Mouse (Mus musculus) lung, embryonic 14.5 days (tissue): ENCODE data around the gene Pck2. TPM values are rescaled to one million over a fixed set of nuclear protein-coding genes. Genes with fewer than 3 reads are reported as not detected.

Source experiments
- ATAC-seq: fragments of 200-750 bp; cut with Nextera tagmentation; 2 replicates; pipeline ENCODE4 v1.8.0; 2017; ENCODE audit warnings: mild to moderate bottlenecking, moderate TSS enrichment, moderate library complexity; ENCODE audit not compliant: insufficient read depth
- DNase-seq: peaks from one replicate; pipeline ENCODE4 v3.0.0-alpha.2; 2015
- H3K27ac ChIP-seq: fragments of 300-500 bp; sonication (generic); 2 replicates; pipeline ENCODE4 v1.5.1; 2014; ENCODE audit warnings: low read depth, mild to moderate bottlenecking, moderate library complexity
- H3K27me3 ChIP-seq: fragments of 300-500 bp; sonication (generic); 2 replicates; pipeline ENCODE4 v1.6.1; 2014; ENCODE audit warnings: low read length, control low read depth; ENCODE audit not compliant: insufficient read depth
- H3K36me3 ChIP-seq: fragments of 300-500 bp; sonication (generic); 2 replicates; pipeline ENCODE4 v1.6.1; 2014; ENCODE audit warnings: control low read depth; ENCODE audit not compliant: insufficient read depth
- H3K4me1 ChIP-seq: fragments of 300-500 bp; sonication (generic); 2 replicates; pipeline ENCODE4 v1.6.1; 2014; ENCODE audit warnings: antibody characterized with exemption, control low read depth; ENCODE audit not compliant: insufficient read depth
- H3K4me2 ChIP-seq: fragments of 300-500 bp; sonication (generic); 2 replicates; pipeline ENCODE4 v1.6.1; 2014; ENCODE audit warnings: mild to moderate bottlenecking
- H3K4me3 ChIP-seq: fragments of 300-500 bp; sonication (generic); 2 replicates; pipeline ENCODE4 v1.5.1; 2014; ENCODE audit warnings: low read depth, low read length
- H3K9ac ChIP-seq: fragments of 300-500 bp; sonication (generic); 2 replicates; pipeline ENCODE4 v1.6.1; 2014
- H3K9me3 ChIP-seq: fragments of 300-500 bp; sonication (generic); 2 replicates; pipeline ENCODE4 v1.6.1; 2016; ENCODE audit warnings: low read depth, low read length, control low read depth
- CTCF ChIP-seq: IDR thresholded peaks from 2 replicates; pipeline ENCODE4 v1.5.1; 2016; ENCODE audit warnings: antibody characterized with exemption, low read depth
- WGBS: fragments of 180-500 bp; shearing (Covaris S2); extraction: QIAGEN DNeasy Blood & Tissue Kit; methylation state at CpG from one replicate; pipeline ENCODE4 v1.1.7; 2014; 5-methylcytosine and 5-hydroxymethylcytosine counted together
- polyA plus RNA-seq: library from polyadenylated mRNA; unstranded; fragments of >200 nt; fragmentation: Nextera tagmentation; extraction: Ambion mirVana; gene quantifications from 2 replicates; pipeline ENCODE4 v1.2.1, GENCODE M21; 2014

Gene Pck2
- polyA plus RNA-seq, 1 experiment from 2014 or later, result 55.4 TPM

DNA sequence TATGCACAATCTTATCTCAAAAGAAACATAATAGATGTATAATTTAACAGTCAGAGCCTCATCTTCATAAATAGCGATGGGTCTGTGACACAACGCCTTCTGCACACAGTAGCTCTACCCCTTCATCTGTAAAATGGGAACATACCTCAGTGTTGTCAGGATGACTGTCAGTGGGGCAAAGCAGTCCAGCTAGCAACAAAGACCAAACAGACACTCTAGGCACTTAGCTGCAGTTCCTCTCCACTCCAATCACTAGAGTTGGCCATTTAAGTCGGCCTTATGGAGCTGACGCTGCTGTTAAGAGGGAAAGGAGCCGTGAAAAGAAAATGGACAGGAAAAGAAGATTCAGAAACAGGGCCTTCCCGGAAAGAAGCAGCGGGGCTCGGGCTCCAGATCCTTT, 11.7 kb downstream of the Pck2 start:
- no peak for TF ChIP-seq CTCF
- 87% methylated on average over 8 of the region's 8 CpGs for whole genome bisulfite sequencing

DNA sequence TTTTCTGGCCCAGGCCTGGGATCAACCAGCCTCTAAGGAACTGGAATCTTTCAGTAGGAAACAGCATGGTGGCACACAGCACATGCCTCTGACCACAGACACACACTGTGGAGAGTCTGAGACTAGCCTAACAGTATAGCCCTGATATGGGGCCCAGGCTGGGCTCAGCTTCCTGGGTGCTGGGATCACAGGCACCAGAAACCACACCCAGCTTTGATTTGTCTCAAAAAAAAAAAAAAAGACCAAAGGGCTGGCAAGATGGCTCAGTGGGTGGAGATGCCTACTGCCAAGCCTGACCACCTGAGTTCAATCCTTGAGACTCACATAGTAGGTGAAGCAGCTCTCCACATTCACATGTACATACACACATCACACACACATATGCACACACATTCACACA, 14.6 kb downstream of the Pck2 start:
- ATAC-seq (no peak), DNase-seq (no peak)
- Histone ChIP-seq H3K27me3 (no peaks in the 10 kb centered on the region), H3K4me1 (no peaks in the 10 kb centered on the region), H3K4me2 (no peak overlapping the region), H3K27ac (no peak overlapping the region), H3K9me3 (no peaks in the 10 kb centered on the region), H3K9ac (no peak overlapping the region), H3K4me3 (no peak overlapping the region), H3K36me3 (peaks cover 7% of the 10 kb centered on the region; the same call in 1 of the 2 replicates)
- TF ChIP-seq CTCF, result no peak

More for the DNA sequence above, 11.7 kb downstream of the Pck2 start:
- no peaks in the 10 kb centered on the region for H3K4me1 ChIP-seq
- H3K4me3 ChIP-seq, result no peak overlapping the region
- H3K36me3 ChIP-seq, result peaks cover 34% of the 10 kb centered on the region
- no peak overlapping the region for H3K4me2 ChIP-seq
- no peak for DNase-seq
- no peak overlapping the region for H3K27ac ChIP-seq
- no peaks in the 10 kb centered on the region for H3K27me3 ChIP-seq
- H3K9me3 ChIP-seq, result no peaks in the 10 kb centered on the region
- no peak for ATAC-seq
- H3K9ac ChIP-seq, result no peak overlapping the region

DNA sequence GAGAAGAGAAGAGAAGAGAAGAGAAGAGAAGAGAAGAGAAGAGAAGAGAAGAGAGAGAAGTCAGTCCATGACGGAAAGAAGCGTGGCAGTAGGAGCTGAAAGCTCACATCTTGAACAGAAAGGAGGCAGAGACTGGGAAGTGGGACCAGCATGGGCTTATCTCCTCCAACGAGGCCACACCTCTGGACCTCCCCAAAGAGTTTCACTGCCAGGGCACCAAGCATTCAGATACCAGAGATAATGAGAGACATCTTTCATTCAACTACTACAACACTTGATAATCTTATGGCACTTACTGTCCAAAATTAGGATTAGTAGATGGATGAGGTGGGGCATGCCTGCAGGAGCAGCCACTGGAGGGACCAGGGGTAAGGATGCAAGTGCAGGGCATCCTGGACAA, 15.7 kb downstream of the Pck2 start:
- WGBS, result 70% methylated on average over 3 of the region's 3 CpGs
- H3K9me3 ChIP-seq, result no peaks in the 10 kb centered on the region

DNA sequence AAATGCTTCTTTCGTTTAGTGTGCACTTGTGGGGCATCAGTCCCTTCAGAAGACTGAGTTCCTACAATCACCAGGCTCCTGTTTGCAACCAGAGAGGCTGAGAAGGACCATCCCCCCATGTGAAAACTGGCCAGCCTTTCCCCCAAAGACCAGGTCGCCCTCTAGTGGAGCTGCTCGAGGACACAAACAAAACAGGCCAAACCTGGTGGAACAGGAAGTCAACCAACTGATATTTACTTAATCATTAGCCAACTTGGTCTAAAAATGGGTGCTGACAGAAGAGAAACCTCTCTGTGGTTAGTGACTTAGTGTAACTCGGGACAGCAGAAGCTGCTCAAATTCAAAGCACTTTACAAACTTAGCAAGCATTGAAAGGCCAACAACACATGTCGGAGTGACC, 16.9 kb downstream of the Pck2 start:
- H3K36me3 ChIP-seq, result no peaks in the 10 kb centered on the region
- DNase-seq, result peak; percentile 88
- H3K9ac ChIP-seq, result no peak overlapping the region
- 21% methylated on average over 5 of the region's 5 CpGs for WGBS
- peak; percentile 86 for TF ChIP-seq CTCF
- no peaks in the 10 kb centered on the region for H3K9me3 ChIP-seq
- H3K4me1 ChIP-seq, result 0 out of 2 replicates have a peak, but pooled peaks cover 5% of the 10 kb centered on the region
- no peak for ATAC-seq
- no peaks in the 10 kb centered on the region for H3K27me3 ChIP-seq
- no peak overlapping the region for H3K4me2 ChIP-seq
- no peak overlapping the region for H3K4me3 ChIP-seq
- H3K27ac ChIP-seq, result 0 out of 2 replicates have a peak overlapping the region, but pooled peaks have one; percentile 32

More for the DNA sequence above, 15.7 kb downstream of the Pck2 start:
- no peak overlapping the region for H3K27ac ChIP-seq
- no peaks in the 10 kb centered on the region for H3K4me1 ChIP-seq
- no peak overlapping the region for H3K4me3 ChIP-seq
- no peaks in the 10 kb centered on the region for H3K36me3 ChIP-seq
- H3K27me3 ChIP-seq, result no peaks in the 10 kb centered on the region
- DNase-seq (no peak), ATAC-seq (no peak)
- no peak for TF ChIP-seq CTCF
- H3K4me2 ChIP-seq, result no peak overlapping the region
- H3K9ac ChIP-seq, result no peak overlapping the region

DNA sequence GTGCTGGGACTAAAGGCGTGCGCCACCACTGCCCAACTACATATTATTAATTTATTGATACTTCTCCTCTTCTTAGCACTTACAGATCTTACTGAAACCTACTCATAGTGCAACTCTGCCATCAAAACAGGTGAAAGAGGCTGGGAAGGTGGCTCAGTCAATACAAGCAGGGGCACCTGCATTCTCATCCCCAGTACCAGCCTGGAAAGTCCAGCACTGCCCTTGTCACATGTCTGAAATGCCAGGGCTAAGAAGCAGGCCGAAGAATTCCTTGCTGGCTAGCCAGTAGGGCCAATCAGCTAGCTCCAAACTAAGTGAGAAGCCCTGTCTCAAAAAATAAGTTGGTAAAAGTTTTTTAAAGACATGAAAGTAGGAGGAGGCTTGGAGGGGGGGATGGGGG, 17.5 kb downstream of the Pck2 start:
- Histone ChIP-seq H3K27me3 (no peaks in the 10 kb centered on the region), H3K4me1 (0 out of 2 replicates have a peak, but pooled peaks cover 5% of the 10 kb centered on the region), H3K9ac (no peak overlapping the region), H3K9me3 (no peaks in the 10 kb centered on the region), H3K27ac (no peak overlapping the region), H3K4me3 (no peak overlapping the region), H3K4me2 (no peak overlapping the region), H3K36me3 (no peaks in the 10 kb centered on the region)
- 81% methylated on average over 3 of the region's 3 CpGs for WGBS
- no peak for ATAC-seq
- no peak for DNase-seq
- no peak for TF ChIP-seq CTCF

DNA sequence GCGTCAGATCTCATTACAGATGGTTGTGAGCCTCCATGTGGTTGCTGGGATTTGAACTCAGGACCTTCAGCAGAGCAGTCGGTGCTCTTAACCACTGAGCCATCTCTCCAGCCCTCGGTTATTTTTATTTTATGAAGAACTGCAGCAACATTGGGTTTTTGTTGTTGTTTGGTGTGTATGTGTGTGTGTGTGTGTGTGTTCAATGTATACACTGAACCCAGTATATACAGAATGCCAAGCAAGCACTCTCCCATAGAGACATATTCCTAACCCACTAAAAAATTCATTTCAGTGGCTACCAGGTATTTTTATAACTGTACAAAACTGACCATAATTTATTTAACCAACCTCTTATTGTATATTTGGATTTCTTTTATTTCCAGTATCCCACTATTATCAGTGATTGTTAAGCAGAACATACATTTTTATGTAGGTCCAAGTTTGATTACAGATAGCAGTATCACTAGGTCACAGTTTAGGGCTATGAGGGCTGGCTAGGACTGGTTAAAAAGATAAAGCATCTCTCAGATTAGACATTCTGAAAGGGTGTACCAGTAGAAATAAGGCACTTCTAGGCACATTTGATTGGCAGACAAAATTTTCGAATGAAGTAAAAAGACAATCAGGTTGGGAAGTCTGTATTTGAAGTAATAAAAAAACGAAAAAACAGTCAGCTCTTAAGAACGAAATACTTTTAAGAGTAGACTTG, 18.8 kb downstream of the Pck2 start:
- no peaks in the 10 kb centered on the region for H3K27me3 ChIP-seq
- WGBS, result 46% methylated on average over 6 of the region's 6 CpGs
- H3K4me3 ChIP-seq, result peak overlapping the region; percentile 73
- H3K27ac ChIP-seq, result peak overlapping the region; percentile 98
- H3K4me1 ChIP-seq, result 0 out of 2 replicates have a peak, but pooled peaks cover 5% of the 10 kb centered on the region
- no peaks in the 10 kb centered on the region for H3K9me3 ChIP-seq
- peak overlapping the region; percentile 81 for H3K4me2 ChIP-seq
- ATAC-seq (no peak), DNase-seq (no peak)
- TF ChIP-seq CTCF, result no peak
- peak overlapping the region; percentile 77; the same call in 1 of the 2 replicates for H3K9ac ChIP-seq
- H3K36me3 ChIP-seq, result peaks cover 7% of the 10 kb centered on the region

DNA sequence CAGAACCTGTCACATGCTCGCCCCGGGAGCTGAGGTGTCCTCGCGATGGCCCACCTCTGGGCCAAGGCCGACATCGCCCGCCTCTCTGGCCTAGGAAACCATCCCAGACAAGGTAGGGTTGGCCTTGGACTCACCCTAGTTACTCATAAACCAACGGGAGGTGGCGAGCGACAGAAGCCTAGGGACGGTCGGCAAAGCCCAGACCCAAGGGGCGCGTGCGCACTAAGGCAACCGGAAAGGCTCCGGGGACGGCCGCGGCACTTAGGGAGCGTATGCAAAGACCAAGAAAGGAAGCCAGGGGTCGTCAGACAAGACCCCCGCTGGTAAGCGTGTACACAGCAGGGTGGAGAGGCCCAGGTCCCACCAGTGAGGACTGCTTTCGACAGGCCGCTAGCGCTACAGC, 19.7 kb downstream of the Pck2 start, which contains the start of gene Dcaf11:
TSS of gene Dcaf11 (plus strand) at position 208 of the 403 bp plus-strand sequence.
- TF ChIP-seq CTCF, result peak; percentile 46
- WGBS, result under 1% methylated on average over 27 of the region's 27 CpGs
- Histone ChIP-seq H3K9me3 (no peaks in the 10 kb centered on the region), H3K27ac (peak within 1 kb of the TSS; percentile 98), H3K4me2 (peak within 1 kb of the TSS; percentile 81), H3K9ac (peak within 1 kb of the TSS; percentile 77), H3K4me3 (peak within 1 kb of the TSS; percentile 73), H3K27me3 (no peaks in the 10 kb centered on the region), H3K36me3 (peaks cover 16% of the 10 kb centered on the region), H3K4me1 (0 out of 2 replicates have a peak, but pooled peaks cover 5% of the 10 kb centered on the region)
- peak; percentile 96 for DNase-seq
- ATAC-seq, result peak; percentile 81
